Mouse (Mus musculus): ENCODE measurements around the gene Borcs6. TPM values are rescaled to one million over a fixed set of nuclear protein-coding genes. Genes with fewer than 3 reads are reported as not detected.

Gene Borcs6
- polyA plus RNA-seq, 1 experiment from 2014 or later = 20.1 TPM

DNA sequence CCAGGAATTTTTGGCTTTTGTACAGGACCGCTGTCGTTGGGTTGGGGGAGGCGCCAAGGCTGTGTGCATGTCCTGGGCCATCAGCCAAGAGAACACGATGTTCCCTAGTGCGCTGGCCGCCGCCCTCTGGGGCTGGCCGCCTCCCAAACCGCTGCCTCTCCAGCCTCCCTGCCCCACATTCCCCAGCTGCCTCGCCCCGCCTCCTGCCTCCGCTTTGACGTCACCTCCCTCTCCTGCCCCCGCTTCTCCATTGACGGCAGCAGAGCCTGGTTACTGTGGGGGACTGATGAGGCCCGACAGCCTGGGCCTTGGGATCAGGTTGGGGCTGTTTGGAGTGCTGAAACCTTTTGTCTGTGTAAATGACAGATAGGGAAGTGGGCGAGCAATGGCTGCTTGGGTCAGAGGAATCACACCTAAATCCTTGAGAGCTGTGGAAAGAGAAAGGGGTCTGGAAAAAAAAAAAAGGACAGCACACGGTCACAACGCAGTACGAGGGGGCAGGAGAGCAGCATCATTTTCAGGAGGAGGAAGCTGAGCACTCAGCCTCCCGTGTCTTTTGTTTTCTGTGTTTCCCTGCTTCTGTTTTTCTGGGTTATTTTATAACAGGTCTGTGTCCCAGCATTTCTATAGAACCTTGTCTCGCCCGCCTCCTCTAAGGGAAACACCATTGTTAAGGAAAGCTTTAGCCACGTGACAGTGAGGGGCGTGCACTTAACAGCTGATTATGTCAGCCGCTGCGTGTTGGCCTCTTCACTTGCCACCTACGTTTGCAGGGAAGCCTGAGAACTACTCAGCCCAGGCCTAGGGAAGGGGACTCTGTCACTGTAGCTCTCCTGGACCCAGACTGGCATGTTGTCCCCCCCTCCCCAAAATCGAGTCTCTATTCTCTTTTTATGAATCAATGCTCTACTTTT lies 37.7 kb downstream of the Borcs6 start:
- H3K36me3 ChIP-seq (ENCODE audit: insufficient read depth, low read length) = peaks cover 19% of the 10 kb centered on the region
- peaks cover 16% of the 10 kb centered on the region for H3K4me1 ChIP-seq (ENCODE audit: insufficient read depth, low read depth, low read length)
- no peak for TF ChIP-seq CTCF (IDR thresholded peaks at IDR 0.05)
- peak; percentile 100 for TF ChIP-seq EP300 (IDR thresholded peaks at IDR 0.05)
- no peaks in the 10 kb centered on the region for H3K27me3 ChIP-seq (replicated peaks; ENCODE audit: insufficient read depth, low read length)
- under 1% methylated on average over 29 of the region's 29 CpGs for WGBS
- H3K9me3 ChIP-seq (ENCODE audit: low read length) = no peaks in the 10 kb centered on the region
- peak overlapping the region; percentile 100 for H3K27ac ChIP-seq (ENCODE audit: low read length)
- ATAC-seq = peak; percentile 61
- DNase-seq (ENCODE audit: low spot score) = peak; percentile 100
- H3K9ac ChIP-seq (replicated peaks; ENCODE audit: low read depth) = peak overlapping the region; percentile 100
- peak overlapping the region; percentile 97 for H3K4me3 ChIP-seq (ENCODE audit: low read depth, low read length)
- H3K4me2 ChIP-seq (replicated peaks; ENCODE audit: low read depth, low read length) = peak overlapping the region; percentile 76

DNA sequence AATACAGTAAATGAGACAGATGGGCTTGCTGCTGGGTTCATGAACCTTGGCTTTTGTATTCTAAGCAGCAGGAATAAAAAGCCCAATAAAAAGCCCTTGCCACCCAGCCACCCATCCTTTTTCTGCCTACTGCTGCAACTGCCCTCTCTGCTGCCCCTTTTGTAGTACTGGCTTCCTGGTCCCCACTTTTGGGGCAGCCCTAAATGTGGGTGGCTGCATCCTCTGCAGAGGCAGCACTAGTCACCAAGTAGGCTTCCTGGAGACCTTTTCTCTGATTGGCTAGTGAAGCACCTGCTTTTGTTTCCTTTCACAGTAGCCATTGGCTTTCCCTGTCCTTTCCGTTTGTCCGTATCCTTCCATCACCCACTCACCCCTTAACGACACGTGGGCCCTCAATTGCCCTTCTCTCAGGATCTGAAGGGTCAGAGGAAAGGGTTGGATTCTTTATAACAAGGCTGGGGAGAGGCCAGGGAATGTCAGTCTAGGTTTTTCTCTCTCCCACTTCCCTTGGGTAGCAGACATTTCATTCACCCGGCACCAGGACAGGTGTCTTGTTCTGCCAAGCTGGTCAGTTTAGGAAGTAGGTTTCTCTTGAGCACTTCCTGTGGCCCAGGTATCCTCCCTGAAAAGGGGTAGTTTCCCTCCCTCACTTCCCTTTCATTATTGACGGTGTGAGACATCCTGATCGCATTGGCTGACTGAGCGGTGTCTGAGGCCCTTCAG lies 38.7 kb downstream of the Borcs6 start:
- H3K27me3 ChIP-seq (replicated peaks; ENCODE audit: insufficient read depth, low read length) = no peaks in the 10 kb centered on the region
- peak overlapping the region; percentile 97 for H3K4me3 ChIP-seq (ENCODE audit: low read depth, low read length)
- TF ChIP-seq EP300 (IDR thresholded peaks at IDR 0.05) (no peak), CTCF (IDR thresholded peaks at IDR 0.05) (no peak)
- peak overlapping the region; percentile 76 for H3K4me2 ChIP-seq (replicated peaks; ENCODE audit: low read depth, low read length)
- H3K9ac ChIP-seq (replicated peaks; ENCODE audit: low read depth) = peak overlapping the region; percentile 58
- H3K4me1 ChIP-seq (ENCODE audit: insufficient read depth, low read depth, low read length) = peaks cover 16% of the 10 kb centered on the region
- H3K36me3 ChIP-seq (ENCODE audit: insufficient read depth, low read length) = peaks cover 29% of the 10 kb centered on the region
- WGBS = 7% methylated on average over 8 of the region's 8 CpGs
- H3K9me3 ChIP-seq (ENCODE audit: low read length) = no peaks in the 10 kb centered on the region
- ATAC-seq (no peak), DNase-seq (ENCODE audit: low spot score) (no peak)
- H3K27ac ChIP-seq (ENCODE audit: low read length) = peak overlapping the region; percentile 100

DNA sequence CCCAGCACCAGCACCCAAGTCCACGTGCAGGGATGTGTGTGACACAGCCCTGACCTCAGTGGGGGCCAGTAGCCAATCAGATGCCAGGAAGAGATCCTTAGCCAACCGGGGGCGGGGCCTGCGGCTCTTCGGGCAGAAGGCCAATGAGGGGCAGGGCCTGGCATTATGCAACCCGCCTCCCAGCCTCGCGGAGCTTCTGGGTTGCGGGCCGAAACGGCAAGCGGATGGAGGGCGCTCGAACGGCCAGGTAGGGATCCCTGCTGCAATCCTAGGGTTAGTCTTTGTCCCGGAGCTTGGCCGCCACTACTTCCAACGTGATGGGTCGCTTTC lies 39.2 kb downstream of the Borcs6 start:
- peak overlapping the region; percentile 97 for H3K4me3 ChIP-seq (ENCODE audit: low read depth, low read length)
- H3K27me3 ChIP-seq (replicated peaks; ENCODE audit: insufficient read depth, low read length) = no peaks in the 10 kb centered on the region
- H3K4me2 ChIP-seq (replicated peaks; ENCODE audit: low read depth, low read length) = peak overlapping the region; percentile 76
- WGBS = 2% methylated on average over 19 of the region's 19 CpGs
- ATAC-seq (peak; percentile 32), DNase-seq (ENCODE audit: low spot score) (peak; percentile 97)
- H3K36me3 ChIP-seq (ENCODE audit: insufficient read depth, low read length) = peaks cover 34% of the 10 kb centered on the region
- TF ChIP-seq CTCF (IDR thresholded peaks at IDR 0.05) (no peak), EP300 (IDR thresholded peaks at IDR 0.05) (no peak)
- H3K9ac ChIP-seq (replicated peaks; ENCODE audit: low read depth) = peak overlapping the region; percentile 79
- peak overlapping the region; percentile 100 for H3K27ac ChIP-seq (ENCODE audit: low read length)
- peaks cover 16% of the 10 kb centered on the region for H3K4me1 ChIP-seq (ENCODE audit: insufficient read depth, low read depth, low read length)
- no peaks in the 10 kb centered on the region for H3K9me3 ChIP-seq (ENCODE audit: low read length)

DNA sequence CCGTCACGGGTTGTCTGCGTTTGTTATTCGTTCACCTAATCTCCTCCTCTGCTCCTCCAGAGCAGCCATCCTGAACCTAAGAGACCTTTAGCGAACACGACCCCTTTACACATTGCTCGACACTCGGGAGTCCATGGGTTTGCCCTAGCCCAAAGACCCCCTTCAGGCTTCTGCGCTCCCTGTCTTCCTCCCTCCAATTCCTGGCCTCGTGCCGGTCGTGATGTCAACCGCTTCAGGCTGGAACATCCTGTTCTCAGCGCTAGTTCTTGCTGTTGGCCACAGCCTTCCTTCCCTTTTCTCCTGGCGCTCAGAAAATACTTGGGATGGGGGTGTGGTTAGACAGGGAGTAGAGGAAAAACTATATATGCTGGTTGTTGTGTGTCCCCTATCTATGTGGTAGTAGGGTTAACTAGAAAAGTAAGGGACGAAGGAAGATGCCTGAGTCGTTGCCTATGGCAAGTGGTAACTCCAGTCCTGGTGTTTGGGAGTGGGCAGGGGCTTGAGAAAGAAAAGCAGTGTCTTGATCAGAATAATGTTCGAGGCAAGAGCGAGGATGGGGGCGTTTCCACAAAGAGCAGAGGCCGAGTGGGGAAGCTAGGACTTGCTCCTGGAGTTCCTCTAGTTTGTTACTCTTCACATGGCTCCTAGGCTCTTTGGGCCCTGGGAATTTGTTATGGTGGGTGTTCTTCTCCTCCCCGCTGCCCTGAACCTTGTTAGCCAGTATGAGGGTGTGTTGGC lies 39.8 kb downstream of the Borcs6 start:
- no peaks in the 10 kb centered on the region for H3K9me3 ChIP-seq (ENCODE audit: low read length)
- peak overlapping the region; percentile 100 for H3K27ac ChIP-seq (ENCODE audit: low read length)
- DNase-seq (ENCODE audit: low spot score) (peak; percentile 90), ATAC-seq (peak; percentile 1; the same call in 1 of the 2 replicates)
- H3K9ac ChIP-seq (replicated peaks; ENCODE audit: low read depth) = peak overlapping the region; percentile 79
- under 1% methylated on average over 22 of the region's 22 CpGs for WGBS
- peak overlapping the region; percentile 76 for H3K4me2 ChIP-seq (replicated peaks; ENCODE audit: low read depth, low read length)
- peaks cover 16% of the 10 kb centered on the region for H3K4me1 ChIP-seq (ENCODE audit: insufficient read depth, low read depth, low read length)
- H3K27me3 ChIP-seq (replicated peaks; ENCODE audit: insufficient read depth, low read length) = no peaks in the 10 kb centered on the region
- peaks cover 40% of the 10 kb centered on the region for H3K36me3 ChIP-seq (ENCODE audit: insufficient read depth, low read length)
- peak overlapping the region; percentile 97 for H3K4me3 ChIP-seq (ENCODE audit: low read depth, low read length)
- TF ChIP-seq CTCF (IDR thresholded peaks at IDR 0.05) = no peak
- TF ChIP-seq EP300 (IDR thresholded peaks at IDR 0.05) = peak; percentile 99

DNA sequence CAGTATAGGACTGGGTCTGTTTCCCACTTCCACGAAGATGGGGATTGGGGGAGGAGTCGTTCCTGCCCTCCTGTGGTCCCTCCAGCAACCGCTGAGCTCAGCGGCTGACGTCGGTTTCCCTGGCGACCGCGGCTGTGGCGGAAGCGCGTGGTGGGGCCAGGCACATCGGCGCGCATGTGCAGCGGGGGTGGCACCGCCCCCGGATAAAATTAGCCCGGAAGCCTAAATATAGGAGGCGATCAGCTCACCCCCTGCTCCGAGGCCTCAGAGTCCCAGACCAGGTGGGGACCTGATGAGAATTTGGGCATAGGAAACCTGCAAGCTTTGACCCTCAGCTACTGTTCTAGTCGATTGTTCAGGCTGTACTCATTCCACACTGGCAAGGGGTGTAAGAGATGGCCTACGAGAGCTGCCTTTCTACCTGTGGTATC lies 40.4 kb downstream of the Borcs6 start:
- peak overlapping the region; percentile 97 for H3K4me3 ChIP-seq (ENCODE audit: low read depth, low read length)
- peak overlapping the region; percentile 76 for H3K4me2 ChIP-seq (replicated peaks; ENCODE audit: low read depth, low read length)
- peak overlapping the region; percentile 79 for H3K9ac ChIP-seq (replicated peaks; ENCODE audit: low read depth)
- H3K4me1 ChIP-seq (ENCODE audit: insufficient read depth, low read depth, low read length) = peaks cover 16% of the 10 kb centered on the region
- ATAC-seq = peak; percentile 10
- H3K27me3 ChIP-seq (replicated peaks; ENCODE audit: insufficient read depth, low read length) = no peaks in the 10 kb centered on the region
- peak; percentile 49 for TF ChIP-seq CTCF (IDR thresholded peaks at IDR 0.05)
- TF ChIP-seq EP300 (IDR thresholded peaks at IDR 0.05) = no peak
- peaks cover 46% of the 10 kb centered on the region for H3K36me3 ChIP-seq (ENCODE audit: insufficient read depth, low read length)
- no peaks in the 10 kb centered on the region for H3K9me3 ChIP-seq (ENCODE audit: low read length)
- DNase-seq (ENCODE audit: low spot score) = peak; percentile 97
- peak overlapping the region; percentile 100 for H3K27ac ChIP-seq (ENCODE audit: low read length)
- WGBS = 1% methylated on average over 23 of the region's 23 CpGs

All from lung, postnatal 0 days (tissue).